Mouse (Mus musculus) bone marrow, adult 2 months (tissue): ENCODE measurements around the gene Nrip1. TPM values are rescaled to one million over a fixed set of nuclear protein-coding genes. Genes with fewer than 3 reads are reported as not detected.
"Not testable (repeated sequence)": the region's sequence is repeated elsewhere in the genome, so short reads cannot be mapped to it uniquely, and the experiment has no call there.

Source experiments
- H3K27ac ChIP-seq: fragments of 200-500 bp; 2 replicates; pipeline ENCODE4 v1.5.1; 2012; ENCODE audit warnings: low read depth, mild to moderate bottlenecking, control low read depth, inconsistent platforms, low read length; ENCODE audit not compliant: control insufficient read depth, poor library complexity, insufficient read depth
- H3K4me1 ChIP-seq: fragments of 200-500 bp; 2 replicates; pipeline ENCODE4 v1.6.1; 2011; ENCODE audit warnings: low read length; ENCODE audit not compliant: control insufficient read depth, insufficient read depth
- H3K4me3 ChIP-seq: fragments of 200-500 bp; replicated peaks from 2 replicates; pipeline ENCODE3; 2011; ENCODE audit warnings: mild to moderate bottlenecking, low read depth, low read length, control low read depth; ENCODE audit not compliant: control insufficient read depth
- CTCF ChIP-seq: fragments of 200-500 bp; IDR thresholded peaks from 2 replicates; pipeline ENCODE4 v1.5.1; 2011; ENCODE audit warnings: low read length, control low read depth; ENCODE audit not compliant: control insufficient read depth, insufficient read depth
- POLR2A ChIP-seq: fragments of 200-500 bp; IDR thresholded peaks from 2 replicates; pipeline ENCODE4 v1.6.1; 2011; ENCODE audit warnings: low read depth, mild to moderate bottlenecking, control low read depth, low read length, borderline replicate concordance; ENCODE audit not compliant: control insufficient read depth
- WGBS: fragments of 180-500 bp; shearing (Covaris S2); methylation state at CpG from one replicate; pipeline ENCODE4 v1.1.7; 2018; 5-methylcytosine and 5-hydroxymethylcytosine counted together
- polyA plus RNA-seq: library from polyadenylated mRNA; stranded (reverse); fragments of >200 nt; gene quantifications from 2 replicates; pipeline ENCODE4 v1.2.4, GENCODE M21; 2011; ENCODE audit warnings: low replicate concordance; ENCODE audit not compliant: missing spikeins, insufficient read depth, insufficient read length

The Nrip1 gene
- polyA plus RNA-seq, 1 experiment, result 6.7 TPM

- WGBS, result 79% methylated on average over 4 of the region's 4 CpGs
- no peak overlapping the region for H3K4me3 ChIP-seq
- TF ChIP-seq POLR2A (no peak), CTCF (no peak)
- H3K27ac ChIP-seq, result no peak overlapping the region
- no peaks in the 10 kb centered on the region for H3K4me1 ChIP-seq
These were observed 35.2 kb upstream of the Nrip1 start for GRCm38 (mm10) chr16:76408696-76409354.

- H3K4me3 ChIP-seq, result no peak overlapping the region
- H3K27ac ChIP-seq, result no peak overlapping the region
- H3K4me1 ChIP-seq, result no peaks in the 10 kb centered on the region
- WGBS, result 81% methylated on average over 8 of the region's 8 CpGs
- TF ChIP-seq CTCF, result no peak
- no peak for TF ChIP-seq POLR2A
These were observed 34.6 kb upstream of the Nrip1 start for GRCm38 (mm10) chr16:76408241-76408640.

DNA sequence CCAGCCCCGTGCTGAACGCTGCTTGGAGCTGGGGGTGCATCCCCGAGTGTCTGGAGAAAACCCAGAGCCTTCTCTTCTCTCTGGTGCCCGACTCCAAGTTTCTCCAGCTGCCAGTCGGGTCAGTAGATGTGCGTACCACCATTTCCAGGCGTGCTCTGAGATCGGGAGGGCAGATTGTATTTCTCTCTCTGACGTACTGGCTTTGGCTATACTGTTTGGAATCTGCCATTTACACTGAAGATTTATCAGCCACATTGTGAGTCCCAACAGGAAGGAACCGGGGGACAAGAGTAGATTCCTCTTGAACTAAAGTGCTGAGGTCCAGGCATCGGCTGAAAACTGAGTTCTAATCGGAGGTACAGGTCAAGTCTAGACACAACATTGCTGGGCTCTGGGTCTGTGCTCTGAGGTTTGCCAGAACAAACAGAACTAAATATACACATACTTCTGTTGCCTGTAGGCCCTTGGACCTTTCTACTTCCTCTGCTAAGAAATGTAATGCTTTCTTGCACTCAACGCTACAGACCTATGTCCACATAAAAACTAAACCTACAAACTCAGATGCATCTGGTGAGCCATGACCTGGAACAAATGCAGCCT lies 33.8 kb upstream of the Nrip1 start:
- 44% methylated on average over 13 of the region's 13 CpGs for WGBS
- no peak for TF ChIP-seq POLR2A
- Histone ChIP-seq H3K4me3 (no peak overlapping the region), H3K4me1 (no peaks in the 10 kb centered on the region), H3K27ac (no peak overlapping the region)

- WGBS, result 13% methylated on average over 7 of the region's 7 CpGs
- H3K4me3 ChIP-seq, result no peak overlapping the region
- TF ChIP-seq CTCF (no peak), POLR2A (no peak)
- H3K27ac ChIP-seq, result no peak overlapping the region
- no peaks in the 10 kb centered on the region for H3K4me1 ChIP-seq
These were observed 33.3 kb upstream of the Nrip1 start for GRCm38 (mm10) chr16:76406897-76407296.

DNA sequence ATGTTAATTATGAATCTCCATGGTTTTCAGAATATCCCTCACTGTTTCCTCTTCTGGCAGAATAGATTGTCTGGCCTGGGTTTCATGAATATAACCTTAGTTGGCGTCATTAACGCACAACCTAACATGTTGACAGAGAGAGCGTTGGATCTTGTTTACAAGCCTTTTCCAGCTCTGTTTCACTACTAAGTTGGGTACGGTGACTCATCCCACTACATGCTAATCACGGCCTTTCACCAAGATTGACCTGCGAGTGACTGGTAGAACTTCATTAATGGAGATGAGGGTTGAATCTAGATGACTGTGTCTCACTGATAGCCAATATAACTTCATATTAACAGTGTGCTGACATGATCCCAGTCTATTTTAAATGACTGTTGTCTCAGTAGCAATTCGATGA lies 32.7 kb upstream of the Nrip1 start:
- TF ChIP-seq CTCF (no peak), POLR2A (no peak)
- WGBS, result 89% methylated on average over 7 of the region's 7 CpGs
- Histone ChIP-seq H3K4me3 (no peak overlapping the region), H3K27ac (no peak overlapping the region), H3K4me1 (no peaks in the 10 kb centered on the region)

DNA sequence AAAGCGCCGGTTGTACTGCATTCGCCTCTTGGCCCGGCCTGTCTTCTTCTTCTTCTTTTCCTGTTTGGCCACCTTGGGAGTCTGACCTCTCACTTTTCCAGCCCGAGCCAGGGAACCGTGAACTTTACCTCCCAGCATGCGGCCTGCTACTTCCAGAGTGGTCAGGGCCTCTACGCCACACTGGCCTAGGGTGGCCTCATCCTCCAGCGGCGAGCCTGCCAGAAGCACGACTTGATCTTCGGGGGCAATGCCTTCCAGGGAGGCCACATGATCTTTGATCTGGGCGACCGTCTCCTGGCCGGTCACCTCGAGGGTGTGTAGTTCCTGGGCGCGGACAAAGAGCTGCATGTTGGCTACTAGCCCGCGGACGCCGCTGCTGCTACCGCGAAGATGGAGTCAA lies 29.7 kb upstream of the Nrip1 start:
- not testable (repeated sequence) for H3K4me3 ChIP-seq, H3K4me1 ChIP-seq, H3K27ac ChIP-seq
- 92% methylated on average over 24 of the region's 24 CpGs for WGBS

DNA sequence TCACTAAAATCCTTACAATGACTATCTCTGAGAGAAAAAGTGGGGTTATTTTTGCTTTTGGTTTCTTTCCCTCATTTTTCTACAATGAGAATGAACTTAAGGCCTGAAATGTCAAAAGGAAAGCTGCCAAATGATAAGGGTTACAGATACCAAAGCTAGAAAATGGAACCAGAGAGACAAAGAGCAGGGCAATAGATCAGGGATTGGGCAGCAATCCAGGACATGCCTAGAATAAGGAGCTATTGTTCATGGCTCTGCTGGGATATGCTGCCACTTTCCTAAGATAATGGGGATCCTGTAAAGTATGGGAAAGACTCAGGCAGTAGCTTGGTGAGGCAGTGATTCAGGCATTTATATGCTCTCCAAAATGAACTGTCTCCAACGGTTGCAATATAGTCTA lies 22.9 kb upstream of the Nrip1 start:
- Histone ChIP-seq H3K4me3 (no peak overlapping the region), H3K4me1 (no peaks in the 10 kb centered on the region), H3K27ac (no peak overlapping the region)
- no peak for TF ChIP-seq POLR2A
- no peak for TF ChIP-seq CTCF
- 85% methylated on average over 1 of the region's 1 CpGs for WGBS

DNA sequence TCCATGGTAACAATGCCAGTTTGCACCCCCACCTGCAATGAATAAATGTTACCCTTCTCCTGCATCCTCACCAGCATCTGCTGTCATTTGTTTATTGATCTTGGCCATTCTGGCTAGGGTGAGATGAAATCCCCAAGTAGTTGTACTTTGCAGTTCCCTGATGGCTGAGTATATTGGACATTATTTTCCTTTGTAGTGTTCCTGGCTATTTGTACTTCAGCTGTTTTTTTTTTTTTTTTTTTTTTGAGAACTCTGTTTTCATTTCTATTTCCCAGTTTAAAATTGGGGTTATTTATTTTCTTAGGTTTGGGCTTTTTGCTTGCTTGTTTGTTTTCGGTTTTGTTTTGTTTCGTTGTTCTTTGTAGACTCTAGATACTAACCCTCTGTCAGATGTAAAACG lies 19.6 kb upstream of the Nrip1 start:
- Histone ChIP-seq H3K4me3 (no peak overlapping the region), H3K4me1 (no peaks in the 10 kb centered on the region), H3K27ac (no peak overlapping the region)
- WGBS, result 83% methylated on average over 3 of the region's 3 CpGs
- TF ChIP-seq POLR2A (no peak), CTCF (no peak)

DNA sequence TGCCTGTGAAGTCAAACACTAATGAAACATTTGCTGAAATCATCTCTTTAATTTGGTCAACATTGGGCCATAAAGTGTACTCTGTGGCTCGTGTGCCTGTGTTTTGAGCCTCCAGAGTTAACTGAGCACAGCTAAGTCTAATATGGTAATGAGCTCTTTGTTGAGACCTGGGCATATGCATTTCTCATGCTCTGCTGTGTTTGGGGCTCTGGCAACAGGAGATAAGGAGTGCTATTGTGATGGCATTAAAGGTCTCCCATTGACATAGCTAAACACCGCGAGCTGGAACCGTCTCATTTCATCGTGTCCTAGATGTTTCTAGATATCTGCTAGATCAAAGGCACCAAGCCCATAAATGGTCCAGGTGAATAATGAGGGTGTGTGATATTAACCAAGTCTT lies 12.9 kb upstream of the Nrip1 start:
- H3K4me3 ChIP-seq, result no peak overlapping the region
- TF ChIP-seq POLR2A, result no peak
- no peak for TF ChIP-seq CTCF
- no peaks in the 10 kb centered on the region for H3K4me1 ChIP-seq
- WGBS, result 83% methylated on average over 5 of the region's 5 CpGs
- no peak overlapping the region for H3K27ac ChIP-seq
